Mouse (Mus musculus): ENCODE results near the gene Trub2.

GRCm38 (mm10) chr2:29748499-29748898, 39.8 kb downstream of the Trub2 start:
- TF ChIP-seq POLR2A (IDR thresholded peaks at IDR 0.05; ENCODE audit: low read depth, low read length) = no peak
- TF ChIP-seq CTCF (IDR thresholded peaks at IDR 0.05; ENCODE audit: borderline replicate concordance, insufficient read depth, low read length) = no peak
